Mouse (Mus musculus) thymus, postnatal 25 days (tissue): ENCODE measurements around the gene Gm10912.
"Not testable (repeated sequence)": the region's sequence is repeated elsewhere in the genome, so short reads cannot be mapped to it uniquely, and the experiment has no call there.

Experiments
- DNase-seq: peaks from one replicate; pipeline ENCODE4 v3.0.0; 2022

The Gm10912 gene

GRCm38 (mm10) chr2:104069704-104070185 is 4.1 kb downstream of the Gm10912 start, which contains the start of gene Cd59b:
Gene Cd59b (plus strand): TSS chr2:104069849.
- peak; percentile 38 for DNase-seq

- DNase-seq, result not testable (repeated sequence)
Observed at GRCm38 (mm10) chr2:104078285-104078684, 12.7 kb downstream of the Gm10912 start.

- not testable (repeated sequence) for DNase-seq
Observed at GRCm38 (mm10) chr2:104081436-104082050, 15.9 kb downstream of the Gm10912 start.

- no peak for DNase-seq
Observed at GRCm38 (mm10) chr2:104082474-104082873, 16.8 kb downstream of the Gm10912 start.

- not testable (repeated sequence) for DNase-seq
Observed at GRCm38 (mm10) chr2:104084027-104084426, 18.4 kb downstream of the Gm10912 start.

GRCm38 (mm10) chr2:104087562-104087961 is 21.9 kb downstream of the Gm10912 start:
- DNase-seq, result not testable (repeated sequence)

- no peak for DNase-seq
Observed at GRCm38 (mm10) chr2:104093305-104093704, 27.7 kb downstream of the Gm10912 start.

GRCm38 (mm10) chr2:104095741-104096213 is 30.2 kb downstream of the Gm10912 start, which contains the start of gene Cd59a:
Gene Cd59a (plus strand): TSS chr2:104095801.
- DNase-seq, result peak; percentile 44

- no peak for DNase-seq
Observed at GRCm38 (mm10) chr2:104096256-104096655, 30.6 kb downstream of the Gm10912 start.

- not testable (repeated sequence) for DNase-seq
Observed at GRCm38 (mm10) chr2:104096796-104097195, 31.2 kb downstream of the Gm10912 start.

- not testable (repeated sequence) for DNase-seq
Observed at GRCm38 (mm10) chr2:104097396-104097795, 31.8 kb downstream of the Gm10912 start.

GRCm38 (mm10) chr2:104098529-104099230 is 33.1 kb downstream of the Gm10912 start:
- DNase-seq, result no peak

GRCm38 (mm10) chr2:104099231-104099585 is 33.6 kb downstream of the Gm10912 start:
- no peak for DNase-seq

GRCm38 (mm10) chr2:104099946-104100345 is 34.3 kb downstream of the Gm10912 start:
- DNase-seq, result no peak

- no peak for DNase-seq
Observed at GRCm38 (mm10) chr2:104104800-104105199, 39.2 kb downstream of the Gm10912 start.

- DNase-seq, result not testable (repeated sequence)
Observed at GRCm38 (mm10) chr2:104109021-104109420, 43.4 kb downstream of the Gm10912 start.

- no peak for DNase-seq
Observed at GRCm38 (mm10) chr2:104109528-104109927, 43.9 kb downstream of the Gm10912 start.

GRCm38 (mm10) chr2:104110031-104110430 is 44.4 kb downstream of the Gm10912 start:
- DNase-seq, result no peak

GRCm38 (mm10) chr2:104111170-104111797 is 45.7 kb downstream of the Gm10912 start:
- DNase-seq, result not testable (repeated sequence)

GRCm38 (mm10) chr2:104113563-104113962 is 47.9 kb downstream of the Gm10912 start:
- not testable (repeated sequence) for DNase-seq

GRCm38 (mm10) chr2:104114898-104115297 is 49.3 kb downstream of the Gm10912 start:
- no peak for DNase-seq
